Mouse (Mus musculus) forebrain, embryonic 13.5 days (tissue): ENCODE data around the gene 2310030G06Rik. TPM values are rescaled to one million over a fixed set of nuclear protein-coding genes. Genes with fewer than 3 reads are reported as not detected.

Experiments used
- ATAC-seq: fragments of 200-750 bp; cut with Nextera tagmentation; 2 replicates; pipeline ENCODE4 v1.8.0; 2017
- H3K27ac ChIP-seq: fragments of 300-500 bp; sonication (generic); 2 replicates; pipeline ENCODE4 v1.5.1; 2015; ENCODE audit warnings: inconsistent platforms, mild to moderate bottlenecking, moderate library complexity
- H3K27me3 ChIP-seq: fragments of 300-500 bp; sonication (generic); 2 replicates; pipeline ENCODE4 v1.6.1; 2015; ENCODE audit warnings: mild to moderate bottlenecking, inconsistent platforms
- H3K36me3 ChIP-seq: fragments of 300-500 bp; sonication (generic); 2 replicates; pipeline ENCODE4 v1.6.1; 2015; ENCODE audit warnings: mild to moderate bottlenecking, inconsistent platforms; ENCODE audit not compliant: poor library complexity, severe bottlenecking
- H3K4me1 ChIP-seq: fragments of 300-500 bp; sonication (generic); 2 replicates; pipeline ENCODE4 v1.6.1; 2015; ENCODE audit warnings: inconsistent platforms
- H3K4me2 ChIP-seq: fragments of 300-500 bp; sonication (generic); 2 replicates; pipeline ENCODE4 v1.6.1; 2015; ENCODE audit warnings: inconsistent platforms, mild to moderate bottlenecking, moderate library complexity
- H3K4me3 ChIP-seq: fragments of 300-500 bp; sonication (generic); 2 replicates; pipeline ENCODE4 v1.5.1; 2015; ENCODE audit warnings: mild to moderate bottlenecking, inconsistent platforms
- H3K9ac ChIP-seq: fragments of 300-500 bp; sonication (generic); 2 replicates; pipeline ENCODE4 v1.6.1; 2015; ENCODE audit warnings: mild to moderate bottlenecking, inconsistent platforms
- H3K9me3 ChIP-seq: fragments of 300-500 bp; sonication (generic); replicated peaks from 2 replicates; pipeline ENCODE4 v1.6.1; 2016; ENCODE audit warnings: inconsistent platforms
- WGBS: fragments of 180-500 bp; shearing (Covaris S2); methylation state at CpG from one replicate; pipeline ENCODE4 v1.1.7; 2015; 5-methylcytosine and 5-hydroxymethylcytosine counted together
- polyA plus RNA-seq: library from polyadenylated mRNA; unstranded; fragments of >200 nt; fragmentation: Nextera tagmentation; extraction: Ambion mirVana; gene quantifications from 2 replicates; pipeline ENCODE4 v1.2.1, GENCODE M21; 2015

The 2310030G06Rik gene
- polyA plus RNA-seq, 1 experiment from 2014 or later = 1.0 TPM

GRCm38 (mm10) chr9:50695153-50695552 lies 51.2 kb downstream of the 2310030G06Rik start:
- Histone ChIP-seq H3K4me2 (no peak overlapping the region), H3K4me1 (peaks cover 42% of the 10 kb centered on the region), H3K27me3 (peaks cover 8% of the 10 kb centered on the region; the same call in 1 of the 2 replicates), H3K36me3 (0 out of 2 replicates have a peak, but pooled peaks cover 7% of the 10 kb centered on the region), H3K9ac (no peak overlapping the region), H3K27ac (no peak overlapping the region), H3K9me3 (no peaks in the 10 kb centered on the region), H3K4me3 (no peak overlapping the region)
- ATAC-seq = no peak
- WGBS = 84% methylated on average over 6 of the region's 6 CpGs

- no peak overlapping the region for H3K9ac ChIP-seq
- peaks cover 17% of the 10 kb centered on the region; the same call in 1 of the 2 replicates for H3K36me3 ChIP-seq
- H3K27me3 ChIP-seq = no peaks in the 10 kb centered on the region
- no peaks in the 10 kb centered on the region for H3K9me3 ChIP-seq
- H3K27ac ChIP-seq = no peak overlapping the region
- no peak overlapping the region for H3K4me2 ChIP-seq
- ATAC-seq = no peak
- 13% methylated on average over 10 of the region's 10 CpGs for WGBS
- peaks cover 40% of the 10 kb centered on the region for H3K4me1 ChIP-seq
- no peak overlapping the region for H3K4me3 ChIP-seq
Observed at GRCm38 (mm10) chr9:50693631-50694030, 52.7 kb downstream of the 2310030G06Rik start.

GRCm38 (mm10) chr9:50692626-50693580 lies 53.4 kb downstream of the 2310030G06Rik start:
- 12% methylated on average over 13 of the region's 13 CpGs for WGBS
- peak overlapping the region; percentile 16 for H3K4me2 ChIP-seq
- H3K36me3 ChIP-seq = peaks cover 21% of the 10 kb centered on the region; the same call in 1 of the 2 replicates
- H3K4me1 ChIP-seq = peaks cover 34% of the 10 kb centered on the region
- H3K27me3 ChIP-seq = no peaks in the 10 kb centered on the region
- H3K9ac ChIP-seq = peak overlapping the region; percentile 22; the same call in 1 of the 2 replicates
- H3K4me3 ChIP-seq = no peak overlapping the region
- no peak; the same call in 1 of the 2 replicates for ATAC-seq
- no peaks in the 10 kb centered on the region for H3K9me3 ChIP-seq
- no peak overlapping the region for H3K27ac ChIP-seq

Other genes starting within 250 kb of the 2310030G06Rik start
- gene Pts, start 217.8 kb downstream of the 2310030G06Rik start, polyA plus RNA-seq = 97.0 and 102 TPM in 2 replicates
- 16.4 and 17.3 TPM in 2 replicates for gene Il18, start 191.7 kb downstream of the 2310030G06Rik start, polyA plus RNA-seq
- 0.20 and 0.37 TPM in 2 replicates for gene Bco2, start 191.4 kb downstream of the 2310030G06Rik start, polyA plus RNA-seq
- 0.18 TPM in 1 of 2 replicates, not detected in the other for gene Tex12, start 185.2 kb downstream of the 2310030G06Rik start, polyA plus RNA-seq
- 214 and 228 TPM in 2 replicates for gene Sdhd, start 142.7 kb downstream of the 2310030G06Rik start, polyA plus RNA-seq
- 374 and 437 TPM in 2 replicates for gene Timm8b, start 142.6 kb downstream of the 2310030G06Rik start, polyA plus RNA-seq
- gene Pih1d2, start 129.2 kb downstream of the 2310030G06Rik start, polyA plus RNA-seq = 5.0 and 6.0 TPM in 2 replicates
- gene Nkapd1, start 129.1 kb downstream of the 2310030G06Rik start, polyA plus RNA-seq = 22.4 and 26.1 TPM in 2 replicates
- gene Dlat, start 86.8 kb downstream of the 2310030G06Rik start, polyA plus RNA-seq = 40.6 and 40.8 TPM in 2 replicates
- 20.2 and 21.4 TPM in 2 replicates for gene Dixdc1, start 7.0 kb downstream of the 2310030G06Rik start, polyA plus RNA-seq
- gene Cryab, start 4.8 kb upstream of the 2310030G06Rik start, polyA plus RNA-seq = 4.7 and 6.5 TPM in 2 replicates
- gene Hspb2, start 5.8 kb upstream of the 2310030G06Rik start, polyA plus RNA-seq = not detected in 2 replicates
- gene Fdxacb1, start 21.7 kb upstream of the 2310030G06Rik start, polyA plus RNA-seq = 10.9 and 12.3 TPM in 2 replicates
- 33.5 and 38.4 TPM in 2 replicates for gene Alg9, start 28.5 kb upstream of the 2310030G06Rik start, polyA plus RNA-seq
- 44.2 and 47.1 TPM in 2 replicates for gene 1110032A03Rik, start 29.0 kb upstream of the 2310030G06Rik start, polyA plus RNA-seq
- gene Ppp2r1b, start 98.8 kb upstream of the 2310030G06Rik start, polyA plus RNA-seq = 86.3 and 89.7 TPM in 2 replicates